Mouse (Mus musculus): ENCODE data around the gene Sdk1. TPM values are rescaled to one million over a fixed set of nuclear protein-coding genes. Genes with fewer than 3 reads are reported as not detected.

Sdk1 gene
- total and polyA plus RNA-seq, 2 experiments from 2014 or later: 0.59 to 8.4 TPM

DNA sequence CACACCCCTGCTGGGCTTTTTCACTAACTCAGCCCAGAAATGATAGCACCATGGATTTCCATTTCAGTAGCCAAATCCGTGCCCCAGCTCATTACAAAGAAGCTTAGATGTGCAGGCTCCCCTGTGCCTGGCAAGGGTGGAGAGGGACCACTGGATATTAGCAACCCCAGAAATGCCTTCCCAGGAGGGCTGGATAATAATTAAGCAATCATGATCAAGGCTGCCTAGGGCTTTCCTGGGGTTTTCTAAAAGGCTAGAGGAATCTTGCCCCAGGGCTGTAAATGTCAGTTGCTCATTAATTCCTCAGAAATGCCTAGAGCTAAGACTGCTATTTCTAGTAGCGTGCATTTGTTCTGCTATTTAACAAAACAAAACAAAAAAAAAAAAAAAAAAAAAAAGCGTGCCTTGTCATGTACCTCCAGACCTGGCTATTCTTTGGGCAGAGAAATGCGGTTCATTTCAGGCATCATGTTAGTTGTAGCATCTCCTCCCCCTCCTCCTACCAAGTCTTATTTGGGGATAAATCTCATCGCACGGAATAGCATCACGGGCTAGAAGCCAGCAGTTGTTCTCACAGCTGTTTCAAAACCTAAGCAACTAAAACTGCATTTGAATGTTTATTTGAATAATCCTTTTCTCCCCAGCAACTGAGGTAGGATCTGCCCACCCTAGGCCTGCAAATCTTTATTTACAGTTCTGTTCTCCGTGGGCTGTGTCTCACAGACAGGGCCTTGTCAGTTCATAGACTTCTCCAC is 617.3 kb downstream of the Sdk1 start:
- Histone ChIP-seq H3K27me3 (ENCODE audit: control insufficient read depth, insufficient read depth, low read length) (no peaks in the 10 kb centered on the region), H3K4me1 (ENCODE audit: control insufficient read depth, insufficient read depth) (no peaks in the 10 kb centered on the region), H3K9me3 (replicated peaks; ENCODE audit: control insufficient read depth, low read length) (no peaks in the 10 kb centered on the region), H3K4me3 (ENCODE audit: low read depth, low read length) (no peak overlapping the region), H3K36me3 (replicated peaks; ENCODE audit: control insufficient read depth, insufficient read depth, low read length) (no peaks in the 10 kb centered on the region), H3K9ac (replicated peaks; ENCODE audit: low read depth, low read length) (no peak overlapping the region), H3K4me2 (ENCODE audit: low read depth, low read length) (no peak overlapping the region), H3K27ac (ENCODE audit: low read depth) (no peak overlapping the region)
- WGBS: 63% methylated on average over 8 of the region's 8 CpGs
- ATAC-seq (ENCODE audit: insufficient read depth, low read depth) (no peak), DNase-seq (ENCODE audit: low spot score) (no peak)
- TF ChIP-seq CTCF (IDR thresholded peaks at IDR 0.05; ENCODE audit: low read depth) (no peak), EP300 (IDR thresholded peaks at IDR 0.05; ENCODE audit: low read depth) (no peak)

DNA sequence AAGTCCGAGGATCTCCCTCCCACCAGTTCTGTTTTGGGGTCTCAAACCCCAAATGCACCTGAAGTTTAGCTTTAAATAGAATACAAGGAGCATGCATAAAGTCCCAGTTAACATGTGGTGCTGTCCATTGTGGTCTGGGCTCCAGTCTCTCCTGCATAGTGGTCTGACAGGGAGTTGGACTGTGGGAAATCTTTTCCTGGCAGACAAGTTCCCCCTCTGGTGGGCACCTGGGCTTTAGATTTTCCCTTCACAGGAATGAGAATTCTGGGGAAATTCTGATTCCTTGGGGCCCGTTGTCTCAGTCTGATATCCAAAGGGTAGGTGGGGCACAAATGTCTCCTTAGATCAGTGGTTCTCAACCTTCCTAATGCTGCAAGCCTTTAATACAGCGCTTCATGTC is 624.8 kb downstream of the Sdk1 start:
- Histone ChIP-seq H3K4me3 (ENCODE audit: low read depth, low read length) (no peak overlapping the region), H3K4me1 (ENCODE audit: control insufficient read depth, insufficient read depth) (no peaks in the 10 kb centered on the region), H3K27me3 (ENCODE audit: control insufficient read depth, insufficient read depth, low read length) (no peaks in the 10 kb centered on the region), H3K4me2 (ENCODE audit: low read depth, low read length) (no peak overlapping the region), H3K9me3 (replicated peaks; ENCODE audit: control insufficient read depth, low read length) (no peaks in the 10 kb centered on the region), H3K27ac (ENCODE audit: low read depth) (no peak overlapping the region), H3K36me3 (replicated peaks; ENCODE audit: control insufficient read depth, insufficient read depth, low read length) (no peaks in the 10 kb centered on the region), H3K9ac (replicated peaks; ENCODE audit: low read depth, low read length) (no peak overlapping the region)
- 68% methylated on average over 3 of the region's 3 CpGs for WGBS
- TF ChIP-seq CTCF (IDR thresholded peaks at IDR 0.05; ENCODE audit: low read depth) (peak; percentile 30; the same call in 1 of the 2 replicates), EP300 (IDR thresholded peaks at IDR 0.05; ENCODE audit: low read depth) (no peak)
- ATAC-seq (ENCODE audit: insufficient read depth, low read depth): no peak
- no peak for DNase-seq (ENCODE audit: low spot score)

DNA sequence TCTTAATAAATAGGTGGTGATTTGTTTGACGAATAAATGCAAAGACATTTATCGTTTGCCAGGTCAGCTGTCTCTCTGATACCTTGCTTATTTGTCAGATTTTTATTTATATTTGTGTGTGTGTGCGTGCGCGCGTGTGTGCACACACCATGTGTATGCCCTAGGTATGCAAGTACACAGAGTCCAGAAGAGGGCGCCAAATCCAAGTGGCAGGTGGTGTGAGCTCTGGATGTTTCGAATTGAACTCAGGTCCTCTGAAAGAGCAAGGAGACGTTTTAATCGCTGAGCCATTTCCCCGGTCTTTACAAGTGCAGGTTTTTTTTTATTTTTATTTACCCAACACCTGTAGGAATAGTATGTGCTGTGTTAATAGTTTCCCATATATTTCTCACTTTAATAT is 632.5 kb downstream of the Sdk1 start:
- whole genome bisulfite sequencing: 94% methylated on average over 11 of the region's 11 CpGs
- Histone ChIP-seq H3K27me3 (ENCODE audit: control insufficient read depth, insufficient read depth, low read length) (no peaks in the 10 kb centered on the region), H3K4me1 (ENCODE audit: control insufficient read depth, insufficient read depth) (no peaks in the 10 kb centered on the region), H3K36me3 (replicated peaks; ENCODE audit: control insufficient read depth, insufficient read depth, low read length) (no peaks in the 10 kb centered on the region), H3K4me2 (ENCODE audit: low read depth, low read length) (no peak overlapping the region), H3K4me3 (ENCODE audit: low read depth, low read length) (no peak overlapping the region), H3K9ac (replicated peaks; ENCODE audit: low read depth, low read length) (no peak overlapping the region), H3K27ac (ENCODE audit: low read depth) (no peak overlapping the region), H3K9me3 (replicated peaks; ENCODE audit: control insufficient read depth, low read length) (no peaks in the 10 kb centered on the region)
- DNase-seq (ENCODE audit: low spot score): no peak
- TF ChIP-seq EP300 (IDR thresholded peaks at IDR 0.05; ENCODE audit: low read depth): no peak
- no peak for TF ChIP-seq CTCF (IDR thresholded peaks at IDR 0.05; ENCODE audit: low read depth)
- ATAC-seq (ENCODE audit: insufficient read depth, low read depth): no peak

DNA sequence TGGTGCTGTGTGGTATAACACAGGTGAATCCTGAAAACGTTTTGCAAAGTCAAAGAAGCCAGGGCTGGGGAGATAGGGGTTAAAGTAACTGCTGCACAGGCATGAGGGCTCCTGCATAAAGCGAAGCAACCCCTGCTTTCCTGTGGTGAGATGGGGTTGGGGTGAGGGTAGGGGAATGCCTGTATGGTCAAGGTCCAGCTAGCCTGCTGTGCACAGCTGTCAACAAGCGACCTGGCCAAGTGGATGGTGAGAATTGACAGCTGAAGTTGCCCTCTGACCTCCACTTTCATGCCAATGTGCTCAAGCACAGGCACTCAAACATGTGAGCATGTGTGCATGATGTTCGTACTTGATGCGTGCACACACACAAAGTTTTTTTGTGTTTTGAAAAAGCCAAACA is 639.4 kb downstream of the Sdk1 start:
- Histone ChIP-seq H3K4me1 (ENCODE audit: control insufficient read depth, insufficient read depth) (no peaks in the 10 kb centered on the region), H3K4me3 (ENCODE audit: low read depth, low read length) (no peak overlapping the region), H3K27ac (ENCODE audit: low read depth) (no peak overlapping the region), H3K9me3 (replicated peaks; ENCODE audit: control insufficient read depth, low read length) (no peaks in the 10 kb centered on the region), H3K27me3 (ENCODE audit: control insufficient read depth, insufficient read depth, low read length) (no peaks in the 10 kb centered on the region), H3K9ac (replicated peaks; ENCODE audit: low read depth, low read length) (no peak overlapping the region), H3K4me2 (ENCODE audit: low read depth, low read length) (no peak overlapping the region), H3K36me3 (replicated peaks; ENCODE audit: control insufficient read depth, insufficient read depth, low read length) (no peaks in the 10 kb centered on the region)
- WGBS: 78% methylated on average over 5 of the region's 5 CpGs
- TF ChIP-seq EP300 (IDR thresholded peaks at IDR 0.05; ENCODE audit: low read depth) (no peak), CTCF (IDR thresholded peaks at IDR 0.05; ENCODE audit: low read depth) (no peak)
- ATAC-seq (ENCODE audit: insufficient read depth, low read depth): no peak
- no peak for DNase-seq (ENCODE audit: low spot score)

GRCm38 (mm10) chr5:141884111-141884647 is 642.9 kb downstream of the Sdk1 start:
- no peak for DNase-seq (ENCODE audit: low spot score)

More at GRCm38 (mm10) chr5:141884111-141884647, 642.9 kb downstream of the Sdk1 start:
- H3K4me1 ChIP-seq (ENCODE audit: control insufficient read depth, insufficient read depth): no peaks in the 10 kb centered on the region
- H3K4me3 ChIP-seq (ENCODE audit: low read depth, low read length): no peak overlapping the region
- no peak for TF ChIP-seq EP300 (IDR thresholded peaks at IDR 0.05; ENCODE audit: low read depth)
- no peak for TF ChIP-seq CTCF (IDR thresholded peaks at IDR 0.05; ENCODE audit: low read depth)
- no peak overlapping the region for H3K9ac ChIP-seq (replicated peaks; ENCODE audit: low read depth, low read length)
- H3K9me3 ChIP-seq (replicated peaks; ENCODE audit: control insufficient read depth, low read length): no peaks in the 10 kb centered on the region
- H3K27me3 ChIP-seq (ENCODE audit: control insufficient read depth, insufficient read depth, low read length): no peaks in the 10 kb centered on the region
- no peak overlapping the region for H3K4me2 ChIP-seq (ENCODE audit: low read depth, low read length)
- ATAC-seq (ENCODE audit: insufficient read depth, low read depth): no peak
- H3K27ac ChIP-seq (ENCODE audit: low read depth): no peak overlapping the region
- H3K36me3 ChIP-seq (replicated peaks; ENCODE audit: control insufficient read depth, insufficient read depth, low read length): no peaks in the 10 kb centered on the region
- 59% methylated on average over 3 of the region's 3 CpGs for WGBS

Data from heart, postnatal 0 days (tissue).